Mouse (Mus musculus) T-helper 17 cell (primary cell): Measurements from ENCODE around the gene Rnf167.

Source experiments
- in situ Hi-C, 2 experiments: fragments of 300-600 bp; cut with MboI, MseI; formaldehyde crosslinking; loops; 1 replicate in 1 of 2; 2 replicates in 1 of 2; pipeline ENCODE4 v1.15.1; 2025; ENCODE audit warnings: high pct_unique_total_duplicates in 2 of 2

Gene Rnf167

DNA sequence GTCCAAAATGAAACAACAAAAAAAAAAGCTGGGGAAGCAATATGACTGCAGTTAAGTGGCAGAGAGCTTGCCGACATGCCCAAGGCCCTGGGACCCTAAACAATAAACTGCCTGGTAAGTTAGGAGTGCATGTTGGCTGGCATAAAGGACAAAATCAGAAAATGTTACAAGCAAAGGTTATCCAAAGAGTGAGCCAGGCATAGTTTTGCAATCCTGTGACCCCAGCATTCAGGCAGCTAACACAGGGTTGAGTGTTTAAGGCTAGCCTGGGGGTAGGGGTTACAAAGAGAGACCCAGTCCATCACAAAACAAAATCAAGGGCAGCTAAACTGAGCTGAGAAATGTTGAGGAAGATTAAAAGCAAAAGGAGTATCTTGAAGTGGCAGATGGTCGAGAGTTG, 52.0 kb downstream of the Rnf167 start:
- in situ Hi-C loops, result no loop called here

DNA sequence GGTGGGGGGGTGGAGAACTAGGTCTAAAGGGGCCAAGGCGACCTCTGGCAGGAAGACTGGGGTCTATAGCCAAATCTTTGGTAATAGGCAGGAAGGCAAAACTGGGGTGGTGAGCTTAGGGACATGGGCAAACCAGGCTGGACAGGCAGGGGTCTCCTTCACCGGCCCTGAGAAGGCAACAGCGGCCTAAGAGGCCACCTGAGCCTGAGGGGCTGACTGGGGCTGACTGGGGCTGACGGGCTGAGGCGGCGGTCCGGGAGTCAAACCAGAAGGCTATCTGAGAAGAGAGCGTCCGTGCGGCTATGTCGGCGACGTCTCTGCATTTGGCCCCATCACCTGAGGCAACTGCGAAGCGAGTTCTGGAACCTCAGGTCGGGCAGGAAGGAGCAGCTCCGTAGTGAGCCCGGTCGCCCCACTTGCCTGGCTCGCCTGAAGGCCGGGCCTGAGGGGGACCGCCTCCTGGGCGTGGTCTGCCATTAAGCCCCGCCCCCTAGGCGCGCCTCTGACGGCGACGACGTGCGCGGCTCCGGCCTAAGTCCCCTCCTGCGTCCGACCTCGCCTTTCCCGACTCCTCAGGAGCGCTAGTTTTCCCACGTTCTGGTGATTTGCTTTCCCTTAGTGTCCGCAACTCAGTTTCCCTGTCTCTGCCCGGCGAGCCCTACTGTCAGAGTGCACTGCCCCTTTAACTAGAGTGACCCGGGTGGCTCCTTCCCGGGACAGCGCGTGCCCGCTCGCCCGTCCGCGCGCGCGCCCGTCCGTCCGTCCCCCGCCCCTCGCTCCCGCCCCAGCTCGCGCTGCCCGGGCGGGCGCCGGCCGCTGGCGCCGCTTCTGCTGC, 52.9 kb downstream of the Rnf167 start, which contains the start of the genes Inca1 and Kif1c:
Gene Inca1, minus strand, starts transcription at position 434 of the 835 bp plus-strand sequence.
Gene Kif1c, plus strand, starts transcription at position 827 of the 835 bp plus-strand sequence.
- in situ Hi-C loops, result no loop called here

DNA sequence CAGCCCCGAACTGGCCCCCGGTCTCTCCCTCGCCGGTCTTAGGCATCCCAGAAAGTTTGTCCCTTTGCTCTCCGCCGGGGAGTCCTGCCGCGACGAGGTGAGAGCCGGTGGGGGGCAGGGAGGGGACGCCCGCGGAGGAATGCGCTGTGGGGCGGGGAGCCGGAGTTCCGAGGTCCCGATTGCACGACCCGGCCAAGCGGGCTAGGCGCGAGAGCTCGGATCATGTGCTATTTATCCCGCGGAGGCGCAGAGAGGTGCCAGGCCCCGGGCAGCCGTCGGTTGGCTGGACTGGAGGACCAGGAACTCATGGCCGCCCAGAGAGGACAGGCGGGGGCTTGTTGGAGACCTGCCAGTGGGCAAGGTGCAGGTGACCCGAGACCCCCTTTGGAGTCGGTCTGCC, 53.6 kb downstream of the Rnf167 start:
- in situ Hi-C loops, result no loop called here
